Mouse (Mus musculus) olfactory bulb, adult 2 months (tissue): ENCODE measurements at regions not wholly inside any gene's neighbourhood (a gene's known extent, or its start where the extent isn't known, plus 50 kb on each side); places are given as distances from the start of the nearest gene placed in this dataset.

Source experiments
- CTCF ChIP-seq: fragments of 200-500 bp; IDR thresholded peaks from 2 replicates; pipeline ENCODE4 v1.5.1; 2012; ENCODE audit warnings: low read depth, mild to moderate bottlenecking, low read length, moderate library complexity; ENCODE audit not compliant: insufficient read depth
- POLR2A ChIP-seq: fragments of 200-500 bp; IDR thresholded peaks from 2 replicates; pipeline ENCODE4 v1.6.1; 2012; ENCODE audit warnings: mild to moderate bottlenecking, low read depth, low read length, moderate library complexity; ENCODE audit not compliant: insufficient read depth

DNA sequence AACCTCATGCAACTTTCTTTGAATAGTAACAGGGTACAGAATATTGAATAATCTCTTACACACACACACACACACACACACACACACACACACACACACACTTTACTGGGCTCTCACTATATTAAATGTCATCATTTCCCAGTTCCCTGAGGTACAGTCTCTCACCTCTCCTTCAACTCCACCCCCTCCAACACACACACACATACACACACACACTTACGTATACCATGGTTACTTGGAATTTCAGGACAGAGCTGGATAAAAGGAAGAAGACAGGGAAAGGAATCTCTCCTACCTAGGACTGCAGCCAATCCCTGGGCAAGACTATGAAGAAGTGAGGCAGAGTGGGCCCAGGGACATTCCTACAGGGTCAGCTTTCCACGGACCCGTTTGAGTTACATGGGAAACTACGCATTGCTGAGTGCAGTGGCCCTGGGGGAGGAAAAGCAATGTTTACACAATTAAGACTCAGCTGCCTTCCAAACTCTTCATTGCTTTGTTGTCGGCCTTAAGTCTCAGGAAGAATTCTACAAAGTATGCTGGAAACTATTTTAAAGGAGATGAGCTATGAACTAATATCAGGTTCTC is 61.0 kb upstream of the Spats2l start:
- TF ChIP-seq POLR2A (no peak), CTCF (no peak)
